ENCODE assay signal across 15 mouse cellular contexts in the genomic region with DNA sequence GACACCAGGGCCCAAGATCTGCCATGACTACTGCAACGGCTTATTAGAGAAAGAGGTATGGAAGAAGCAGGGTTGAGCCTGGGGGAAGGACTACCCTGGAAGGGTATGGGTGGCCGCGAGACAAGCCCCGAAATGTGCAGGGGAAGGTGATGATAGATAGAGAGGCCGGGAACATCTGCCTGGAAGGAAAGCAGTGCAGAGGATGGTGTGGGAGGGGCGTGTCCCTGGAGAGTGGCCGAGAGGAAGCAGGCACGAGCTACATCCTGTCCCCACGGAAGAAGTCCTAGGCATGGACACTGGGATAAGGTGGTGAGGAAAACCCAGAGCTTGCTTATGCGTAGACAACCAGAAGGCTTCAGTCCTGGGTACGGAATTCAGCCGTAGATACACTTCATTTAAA. TPM values are rescaled to one million over a fixed set of nuclear protein-coding genes. Genes with fewer than 3 reads are reported as not detected.
DNase-seq lines count a peak whose midpoint lies in the region; ATAC-seq lines count a peak whose summit lies in the region.
"Had no signal": no experiment of that assay in that cellular context is flagged by ENCODE, and none has a peak within 500 bp of the region (broad histone marks: within the 10 kb centered on the region; RNA-seq: fewer than 3 reads in every experiment).

No protein-coding gene starts in this region.

- no peaks in the 10 kb centered on the region for H3K36me3 ChIP-seq in midbrain, embryonic 14.5 days (ENCODE audit: control insufficient read depth, insufficient read depth, low read length)
- peaks cover 59% of the 10 kb centered on the region for H3K36me3 ChIP-seq in midbrain, embryonic 10.5 days
- H3K36me3 ChIP-seq in limb, embryonic 15.5 days, result peaks cover 8% of the 10 kb centered on the region
- H3K36me3 ChIP-seq in stomach, embryonic 15.5 days, result 0 out of 2 replicates have a peak, but pooled peaks cover 3% of the 10 kb centered on the region

- WGBS in midbrain, embryonic 14.5 days, result 90% methylated on average over 12 of the region's 12 CpGs
- 89% methylated on average over 12 of the region's 12 CpGs for WGBS in midbrain, embryonic 10.5 days
- WGBS in limb, embryonic 15.5 days, result 70% methylated on average over 12 of the region's 12 CpGs
- WGBS in stomach, embryonic 15.5 days, result 66% methylated on average over 12 of the region's 12 CpGs

- H3K4me3 ChIP-seq in midbrain, embryonic 14.5 days (replicated peaks; ENCODE audit: low read depth, low read length), result no peak overlapping the region
- no peak overlapping the region for H3K4me3 ChIP-seq in midbrain, embryonic 10.5 days
- H3K4me3 ChIP-seq in limb, embryonic 15.5 days, result no peak overlapping the region
- H3K4me3 ChIP-seq in stomach, embryonic 15.5 days (replicated peaks), result no peak overlapping the region
- H3K4me3 ChIP-seq: heart, adult 2 months; neural tube, embryonic 12.5 days had no signal

- peak; percentile 28 to 45 for DNase-seq in heart, adult 18-20 months
- no peak for DNase-seq in heart, adult 8-10 months (ENCODE audit: low spot score)
- no peak for DNase-seq in midbrain, embryonic 14.5 days
- no peak for DNase-seq in midbrain, embryonic 10.5 days (ENCODE audit: low spot score)
- DNase-seq in ovary, postnatal 14 days (ENCODE audit: low spot score), result no peak
- no peak for DNase-seq in cerebellum, adult 8-10 months
- DNase-seq: cerebellum, postnatal 10 days; liver; right cerebral cortex, postnatal 25 days; thymus, postnatal 4 days had no signal

- H3K27me3 ChIP-seq in midbrain, embryonic 14.5 days (ENCODE audit: control insufficient read depth, insufficient read depth, low read length), result no peaks in the 10 kb centered on the region
- H3K27me3 ChIP-seq in midbrain, embryonic 10.5 days (ENCODE audit: low read depth, poor library complexity, severe bottlenecking), result no peaks in the 10 kb centered on the region
- H3K27me3 ChIP-seq in limb, embryonic 15.5 days, result no peaks in the 10 kb centered on the region
- no peaks in the 10 kb centered on the region for H3K27me3 ChIP-seq in stomach, embryonic 15.5 days (replicated peaks)
- H3K27me3 ChIP-seq: neural tube, embryonic 12.5 days had no signal

- no peak for ATAC-seq in midbrain, embryonic 14.5 days (ENCODE audit: low FRiP score, low TSS enrichment)
- ATAC-seq in limb, embryonic 15.5 days (ENCODE audit: insufficient number of reproducible peaks, low FRiP score, low TSS enrichment, low read depth), result no peak
- no peak for ATAC-seq in stomach, embryonic 15.5 days (ENCODE audit: insufficient read depth, low FRiP score, low read depth)
- ATAC-seq: activated CD4-positive, CD25-positive, alpha-beta regulatory T cell, adult 4 months had no signal

- no peak overlapping the region for H3K9ac ChIP-seq in midbrain, embryonic 14.5 days (replicated peaks; ENCODE audit: low read length)
- no peak overlapping the region for H3K9ac ChIP-seq in limb, embryonic 15.5 days
- H3K9ac ChIP-seq in stomach, embryonic 15.5 days, result no peak overlapping the region
- H3K9ac ChIP-seq: neural tube, embryonic 12.5 days had no signal

- no peak overlapping the region for H3K4me2 ChIP-seq in midbrain, embryonic 14.5 days (ENCODE audit: low read length)
- H3K4me2 ChIP-seq in limb, embryonic 15.5 days, result no peak overlapping the region
- no peak overlapping the region for H3K4me2 ChIP-seq in stomach, embryonic 15.5 days
- H3K4me2 ChIP-seq: neural tube, embryonic 12.5 days had no signal

- no peaks in the 10 kb centered on the region for H3K9me3 ChIP-seq in midbrain, embryonic 14.5 days (ENCODE audit: control insufficient read depth, low read length)
- no peaks in the 10 kb centered on the region for H3K9me3 ChIP-seq in midbrain, embryonic 10.5 days (replicated peaks)
- no peaks in the 10 kb centered on the region for H3K9me3 ChIP-seq in limb, embryonic 15.5 days
- no peaks in the 10 kb centered on the region for H3K9me3 ChIP-seq in stomach, embryonic 15.5 days
- H3K9me3 ChIP-seq: neural tube, embryonic 12.5 days had no signal

- 0 out of 2 replicates have a peak overlapping the region, but pooled peaks have one; percentile 14 for H3K27ac ChIP-seq in midbrain, embryonic 14.5 days (replicated peaks; ENCODE audit: low read depth, low read length)
- H3K27ac ChIP-seq in midbrain, embryonic 10.5 days (replicated peaks), result no peak overlapping the region
- 0 out of 2 replicates have a peak overlapping the region, but pooled peaks have one; percentile 24 for H3K27ac ChIP-seq in limb, embryonic 15.5 days
- H3K27ac ChIP-seq in stomach, embryonic 15.5 days, result peak overlapping the region; percentile 51; the same call in 1 of the 2 replicates
- H3K27ac ChIP-seq: heart, adult 2 months; neural tube, embryonic 12.5 days had no signal

- peaks cover 5% of the 10 kb centered on the region; the same call in 1 of the 2 replicates for H3K4me1 ChIP-seq in midbrain, embryonic 14.5 days (ENCODE audit: control insufficient read depth, insufficient read depth, low read length)
- H3K4me1 ChIP-seq in midbrain, embryonic 10.5 days, result peaks cover 23% of the 10 kb centered on the region
- peaks cover 35% of the 10 kb centered on the region for H3K4me1 ChIP-seq in limb, embryonic 15.5 days
- peaks cover 24% of the 10 kb centered on the region for H3K4me1 ChIP-seq in stomach, embryonic 15.5 days

RNA-seq across cellular contexts. Expression of a gene that starts 56.9 kb away (rescaled TPM):
- total RNA-seq in heart, adult 18-20 months (2021), result 1 to 10 TPM; 5.4 to 6.3 TPM
- total RNA-seq in heart, adult 8-10 months (2022), result 1 to 10 TPM; 4.8 to 5.5 (median 5.1) TPM
- polyA plus RNA-seq in midbrain, embryonic 14.5 days (2014; fragmentation: Nextera tagmentation; extraction: Ambion mirVana), result 5.4 and 5.8 TPM in 2 replicates
- 11.2 and 11.6 TPM in 2 replicates for polyA plus RNA-seq in midbrain, embryonic 10.5 days (2016; fragmentation: Nextera tagmentation; extraction: Ambion mirVana)
- 17.9 and 19.5 TPM in 2 replicates for polyA plus RNA-seq in limb, embryonic 15.5 days (2015; fragmentation: Nextera tagmentation; extraction: Ambion mirVana)
- 13.9 and 15.2 TPM in 2 replicates for polyA plus RNA-seq in stomach, embryonic 15.5 days (2015; fragmentation: Nextera tagmentation; extraction: Ambion mirVana)
- polyA plus RNA-seq: activated CD4-positive, CD25-positive, alpha-beta regulatory T cell, adult 4 months had no signal

Comparison
In these comparisons a context has a peak if more than half of its experiments do, and no peak if none do; other contexts are left out.
1. DNase-seq: peak in heart, adult 18-20 months (2 of 2); none in heart, adult 8-10 months (single experiment), midbrain, embryonic 14.5 days (single experiment), midbrain, embryonic 10.5 days (single experiment), ovary, postnatal 14 days (single experiment) and cerebellum, adult 8-10 months (single experiment).